Mouse (Mus musculus): ENCODE results near the gene Nod1. TPM values are rescaled to one million over a fixed set of nuclear protein-coding genes. Genes with fewer than 3 reads are reported as not detected.

Nod1 gene
- polyA plus RNA-seq, 1 experiment from 2014 or later, result 4.5 TPM

- WGBS, result 94% methylated on average over 8 of the region's 8 CpGs
- Histone ChIP-seq H3K9me3 (replicated peaks; ENCODE audit: low read length) (no peaks in the 10 kb centered on the region), H3K4me3 (replicated peaks; ENCODE audit: low read depth, low read length) (no peak overlapping the region), H3K9ac (ENCODE audit: low read depth, low read length) (no peak overlapping the region), H3K36me3 (ENCODE audit: insufficient read depth, low read length) (no peaks in the 10 kb centered on the region), H3K27ac (no peak overlapping the region), H3K4me2 (ENCODE audit: low read length) (no peak overlapping the region), H3K4me1 (replicated peaks; ENCODE audit: insufficient read depth, low read length) (no peaks in the 10 kb centered on the region), H3K27me3 (ENCODE audit: insufficient read depth, low read length) (no peaks in the 10 kb centered on the region)
- TF ChIP-seq CTCF (IDR thresholded peaks at IDR 0.05; ENCODE audit: low read depth), result no peak
- DNase-seq (ENCODE audit: low spot score) (no peak), ATAC-seq (replicated peaks; ENCODE audit: low FRiP score, low read depth) (no peak)
Observed at GRCm38 (mm10) chr6:54984096-54984495, 11.7 kb upstream of the Nod1 start.

DNA sequence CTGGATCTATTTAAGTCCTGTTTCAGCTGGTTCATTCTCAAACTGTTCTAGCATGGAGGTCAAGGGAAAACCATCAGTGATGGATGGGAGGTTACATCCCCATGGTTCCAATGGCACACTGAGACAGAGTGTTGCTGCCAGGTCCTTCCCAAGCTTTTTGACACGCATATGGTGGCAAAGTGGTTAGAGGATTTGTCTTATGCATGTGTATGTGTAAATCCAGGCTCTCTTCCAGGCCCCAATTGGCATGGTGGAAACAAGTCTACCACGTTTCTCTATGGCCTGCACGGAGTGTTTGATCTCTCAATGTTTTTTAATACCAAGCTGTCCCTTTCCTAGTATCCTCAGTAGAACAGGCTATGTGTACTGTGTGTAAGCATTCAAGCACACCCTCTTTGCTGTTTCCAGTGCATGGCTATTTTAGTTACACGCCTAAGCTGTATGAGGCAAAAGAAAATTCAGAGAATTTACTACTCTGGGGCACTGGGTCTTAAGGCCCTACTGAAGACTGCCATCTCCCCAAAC lies 11.2 kb upstream of the Nod1 start:
- Histone ChIP-seq H3K4me3 (replicated peaks; ENCODE audit: low read depth, low read length) (no peak overlapping the region), H3K4me2 (ENCODE audit: low read length) (no peak overlapping the region), H3K27me3 (ENCODE audit: insufficient read depth, low read length) (no peaks in the 10 kb centered on the region), H3K9ac (ENCODE audit: low read depth, low read length) (no peak overlapping the region), H3K36me3 (ENCODE audit: insufficient read depth, low read length) (no peaks in the 10 kb centered on the region), H3K9me3 (replicated peaks; ENCODE audit: low read length) (no peaks in the 10 kb centered on the region), H3K27ac (no peak overlapping the region), H3K4me1 (replicated peaks; ENCODE audit: insufficient read depth, low read length) (no peaks in the 10 kb centered on the region)
- no peak for ATAC-seq (replicated peaks; ENCODE audit: low FRiP score, low read depth)
- DNase-seq (ENCODE audit: low spot score), result no peak
- TF ChIP-seq CTCF (IDR thresholded peaks at IDR 0.05; ENCODE audit: low read depth), result no peak
- 95% methylated on average over 4 of the region's 4 CpGs for WGBS

DNA sequence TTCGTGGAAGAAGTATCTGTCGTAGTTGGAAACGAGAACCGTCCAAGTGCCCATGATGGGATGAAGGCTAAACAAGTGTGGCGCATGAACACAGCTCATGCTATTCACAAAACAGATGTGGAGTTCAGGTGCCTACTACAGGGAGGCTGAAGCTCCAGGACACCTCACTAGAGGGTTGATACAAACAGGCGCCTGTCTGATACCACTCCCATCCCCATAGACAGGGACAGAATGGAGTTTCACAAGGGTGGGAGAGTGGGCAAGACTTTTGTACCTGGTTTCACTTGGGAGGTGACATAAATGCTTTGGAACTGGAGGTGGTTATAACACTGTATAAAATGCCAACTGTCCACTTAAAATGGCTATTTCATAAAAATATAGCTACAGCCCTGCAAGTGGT lies 7.0 kb upstream of the Nod1 start:
- no peak overlapping the region for H3K9ac ChIP-seq (ENCODE audit: low read depth, low read length)
- DNase-seq (ENCODE audit: low spot score) (no peak), ATAC-seq (replicated peaks; ENCODE audit: low FRiP score, low read depth) (no peak)
- H3K9me3 ChIP-seq (replicated peaks; ENCODE audit: low read length), result no peaks in the 10 kb centered on the region
- H3K36me3 ChIP-seq (ENCODE audit: insufficient read depth, low read length), result no peaks in the 10 kb centered on the region
- H3K27ac ChIP-seq, result no peak overlapping the region
- WGBS, result 94% methylated on average over 6 of the region's 6 CpGs
- H3K4me2 ChIP-seq (ENCODE audit: low read length), result no peak overlapping the region
- no peak overlapping the region for H3K4me3 ChIP-seq (replicated peaks; ENCODE audit: low read depth, low read length)
- TF ChIP-seq CTCF (IDR thresholded peaks at IDR 0.05; ENCODE audit: low read depth), result no peak
- no peaks in the 10 kb centered on the region for H3K27me3 ChIP-seq (ENCODE audit: insufficient read depth, low read length)
- H3K4me1 ChIP-seq (replicated peaks; ENCODE audit: insufficient read depth, low read length), result no peaks in the 10 kb centered on the region

DNA sequence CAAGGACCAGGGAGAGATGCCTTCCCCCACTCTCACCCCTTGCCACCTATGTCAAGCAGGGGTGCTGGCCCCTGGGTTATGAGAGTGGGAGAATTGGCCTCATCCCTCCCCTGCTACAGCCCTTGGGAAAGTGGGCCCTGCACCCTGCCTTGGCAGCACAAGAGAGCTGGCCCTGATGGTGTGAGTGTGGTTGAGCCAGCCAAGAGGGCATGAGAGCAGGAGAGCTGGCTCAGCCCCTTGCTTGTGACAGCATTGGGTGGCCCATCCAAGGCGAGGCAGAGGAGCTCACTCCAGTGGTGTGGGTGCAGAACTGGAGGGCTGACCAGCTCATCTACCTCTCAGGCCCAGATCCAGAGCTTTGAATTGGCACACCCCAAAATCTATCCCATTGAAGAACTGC lies 3.2 kb upstream of the Nod1 start:
- Histone ChIP-seq H3K9ac (ENCODE audit: low read depth, low read length) (no peak overlapping the region), H3K36me3 (ENCODE audit: insufficient read depth, low read length) (no peaks in the 10 kb centered on the region), H3K4me2 (ENCODE audit: low read length) (no peak overlapping the region), H3K27me3 (ENCODE audit: insufficient read depth, low read length) (no peaks in the 10 kb centered on the region), H3K9me3 (replicated peaks; ENCODE audit: low read length) (no peaks in the 10 kb centered on the region), H3K4me1 (replicated peaks; ENCODE audit: insufficient read depth, low read length) (no peaks in the 10 kb centered on the region), H3K27ac (no peak overlapping the region), H3K4me3 (replicated peaks; ENCODE audit: low read depth, low read length) (no peak overlapping the region)
- DNase-seq (ENCODE audit: low spot score) (no peak), ATAC-seq (replicated peaks; ENCODE audit: low FRiP score, low read depth) (no peak)
- no peak for TF ChIP-seq CTCF (IDR thresholded peaks at IDR 0.05; ENCODE audit: low read depth)
- 83% methylated on average over 1 of the region's 1 CpGs for WGBS

DNA sequence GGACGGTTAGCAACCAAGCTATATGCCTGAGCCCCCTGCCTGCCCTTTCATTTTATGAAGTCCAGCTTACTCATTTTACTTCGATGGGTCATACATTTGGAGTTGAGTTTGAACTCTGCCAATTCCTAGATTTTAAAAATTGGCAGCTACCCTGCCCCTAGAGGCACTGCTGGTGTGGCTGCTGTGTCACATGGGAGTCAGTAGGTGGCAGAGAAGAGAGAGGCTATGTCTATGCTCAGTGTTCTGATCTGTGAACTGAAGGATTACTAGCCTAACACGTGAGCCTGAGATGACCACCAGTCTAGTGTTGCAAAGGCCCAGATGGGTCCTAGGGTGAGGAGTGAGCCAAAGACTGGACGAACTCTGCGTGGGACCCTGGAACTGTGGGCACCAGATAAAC lies 2.1 kb upstream of the Nod1 start:
- DNase-seq (ENCODE audit: low spot score) (peak; percentile 38), ATAC-seq (replicated peaks; ENCODE audit: low FRiP score, low read depth) (no peak)
- H3K36me3 ChIP-seq (ENCODE audit: insufficient read depth, low read length), result no peaks in the 10 kb centered on the region
- H3K27ac ChIP-seq, result no peak overlapping the region
- no peak overlapping the region for H3K4me3 ChIP-seq (replicated peaks; ENCODE audit: low read depth, low read length)
- no peak overlapping the region for H3K4me2 ChIP-seq (ENCODE audit: low read length)
- no peaks in the 10 kb centered on the region for H3K27me3 ChIP-seq (ENCODE audit: insufficient read depth, low read length)
- H3K9ac ChIP-seq (ENCODE audit: low read depth, low read length), result no peak overlapping the region
- H3K4me1 ChIP-seq (replicated peaks; ENCODE audit: insufficient read depth, low read length), result no peaks in the 10 kb centered on the region
- 73% methylated on average over 5 of the region's 5 CpGs for WGBS
- no peaks in the 10 kb centered on the region for H3K9me3 ChIP-seq (replicated peaks; ENCODE audit: low read length)
- peak; percentile 63 for TF ChIP-seq CTCF (IDR thresholded peaks at IDR 0.05; ENCODE audit: low read depth)

DNA sequence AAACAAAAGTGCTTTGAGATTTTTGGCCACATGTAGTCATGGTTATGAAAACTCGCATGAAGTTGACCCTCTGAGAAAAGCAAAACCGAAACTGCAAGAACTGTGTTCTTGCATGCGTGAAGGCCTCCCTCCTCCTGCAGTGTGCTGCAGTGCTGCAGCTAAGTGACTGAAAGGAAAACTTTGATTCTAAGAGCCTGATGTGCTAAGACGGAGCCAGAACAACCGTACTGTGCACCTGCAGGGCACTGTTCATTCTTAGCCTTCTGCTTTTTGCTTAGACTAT lies 458 bp upstream of the Nod1 start:
- no peaks in the 10 kb centered on the region for H3K27me3 ChIP-seq (ENCODE audit: insufficient read depth, low read length)
- peak overlapping the region; percentile 78 for H3K27ac ChIP-seq
- H3K4me2 ChIP-seq (ENCODE audit: low read length), result peak overlapping the region; percentile 76
- peak; percentile 62 for DNase-seq (ENCODE audit: low spot score)
- 9% methylated on average over 5 of the region's 5 CpGs for WGBS
- H3K9me3 ChIP-seq (replicated peaks; ENCODE audit: low read length), result no peaks in the 10 kb centered on the region
- 0 out of 2 replicates have a peak, but pooled peaks have one; percentile 7 for TF ChIP-seq CTCF (IDR thresholded peaks at IDR 0.05; ENCODE audit: low read depth)
- H3K4me3 ChIP-seq (replicated peaks; ENCODE audit: low read depth, low read length), result peak overlapping the region; percentile 55
- H3K4me1 ChIP-seq (replicated peaks; ENCODE audit: insufficient read depth, low read length), result no peaks in the 10 kb centered on the region
- peak overlapping the region; percentile 65 for H3K9ac ChIP-seq (ENCODE audit: low read depth, low read length)
- ATAC-seq (replicated peaks; ENCODE audit: low FRiP score, low read depth), result no peak
- H3K36me3 ChIP-seq (ENCODE audit: insufficient read depth, low read length), result no peaks in the 10 kb centered on the region

- peak overlapping the region; percentile 78 for H3K27ac ChIP-seq
- no peak for ATAC-seq (replicated peaks; ENCODE audit: low FRiP score, low read depth)
Observed at GRCm38 (mm10) chr6:54971731-54972110, 691 bp downstream of the Nod1 start.

More at GRCm38 (mm10) chr6:54971731-54972110, 691 bp downstream of the Nod1 start:
- no peak for TF ChIP-seq CTCF (IDR thresholded peaks at IDR 0.05; ENCODE audit: low read depth)
- H3K9me3 ChIP-seq (replicated peaks; ENCODE audit: low read length), result no peaks in the 10 kb centered on the region
- peak; percentile 48 for DNase-seq (ENCODE audit: low spot score)
- H3K4me3 ChIP-seq (replicated peaks; ENCODE audit: low read depth, low read length), result peak overlapping the region; percentile 55
- H3K4me1 ChIP-seq (replicated peaks; ENCODE audit: insufficient read depth, low read length), result no peaks in the 10 kb centered on the region
- H3K27me3 ChIP-seq (ENCODE audit: insufficient read depth, low read length), result no peaks in the 10 kb centered on the region
- H3K9ac ChIP-seq (ENCODE audit: low read depth, low read length), result peak overlapping the region; percentile 65
- WGBS, result 12% methylated on average over 8 of the region's 8 CpGs
- peak overlapping the region; percentile 76 for H3K4me2 ChIP-seq (ENCODE audit: low read length)
- H3K36me3 ChIP-seq (ENCODE audit: insufficient read depth, low read length), result no peaks in the 10 kb centered on the region

Measured in kidney, postnatal 0 days (tissue).